Mouse (Mus musculus): ENCODE measurements at regions not wholly inside any gene's neighbourhood (a gene's known extent, or its start where the extent isn't known, plus 50 kb on each side); places are given as distances from the start of the nearest gene placed in this dataset.

GRCm38 (mm10) chr10:19150766-19151165, 135.3 kb upstream of the Tnfaip3 start:
- Histone ChIP-seq H3K27me3 (ENCODE audit: control insufficient read depth, insufficient read depth, insufficient read length) (no peaks in the 10 kb centered on the region), H3ac (ENCODE audit: control insufficient read depth, insufficient read length) (no peak overlapping the region)
- TF ChIP-seq E2F4 (IDR thresholded peaks at IDR 0.05; ENCODE audit: insufficient read depth), result no peak
- TF ChIP-seq TCF3 (IDR thresholded peaks at IDR 0.05; ENCODE audit: insufficient read length, low read depth), result no peak

GRCm38 (mm10) chr10:19150005-19150404, 134.5 kb upstream of the Tnfaip3 start:
- H3ac ChIP-seq (ENCODE audit: control insufficient read depth, insufficient read length), result no peak overlapping the region
- H3K79me2 ChIP-seq (ENCODE audit: control insufficient read depth, insufficient read depth), result no peaks in the 10 kb centered on the region
- H3K27me3 ChIP-seq (ENCODE audit: control insufficient read depth, insufficient read depth, insufficient read length), result no peaks in the 10 kb centered on the region
- no peaks in the 10 kb centered on the region for H3K36me3 ChIP-seq (ENCODE audit: control insufficient read depth, insufficient read depth)
- no peak for TF ChIP-seq REST (IDR thresholded peaks at IDR 0.05; ENCODE audit: insufficient read depth, insufficient read length)
- TF ChIP-seq USF1 (IDR thresholded peaks at IDR 0.05; ENCODE audit: low read depth), result no peak
- no peak for TF ChIP-seq E2F4 (IDR thresholded peaks at IDR 0.05; ENCODE audit: insufficient read depth)
- TF ChIP-seq TCF12 (IDR thresholded peaks at IDR 0.05; ENCODE audit: insufficient read depth, poor library complexity, severe bottlenecking), result no peak
- peak; percentile 47; the same call in 1 of the 2 replicates for TF ChIP-seq CEBPB (IDR thresholded peaks at IDR 0.05; ENCODE audit: insufficient read depth, poor library complexity, severe bottlenecking)
- H3K4me2 ChIP-seq (ENCODE audit: low read depth), result peak overlapping the region; percentile 40
- no peak overlapping the region for H3K4me3 ChIP-seq

More at GRCm38 (mm10) chr10:19150766-19151165, 135.3 kb upstream of the Tnfaip3 start:
- Histone ChIP-seq H3K79me2 (ENCODE audit: control insufficient read depth, insufficient read depth) (no peaks in the 10 kb centered on the region), H3K4me3 (no peak overlapping the region), H3K4me2 (ENCODE audit: low read depth) (peak overlapping the region; percentile 40), H3K36me3 (ENCODE audit: control insufficient read depth, insufficient read depth) (no peaks in the 10 kb centered on the region)

GRCm38 (mm10) chr10:19149196-19149869, 133.9 kb upstream of the Tnfaip3 start:
- no peak overlapping the region for H3K4me3 ChIP-seq

GRCm38 (mm10) chr10:19141481-19141880, 126.0 kb upstream of the Tnfaip3 start:
- H3K27me3 ChIP-seq (ENCODE audit: control insufficient read depth, insufficient read depth, insufficient read length), result no peaks in the 10 kb centered on the region
- no peaks in the 10 kb centered on the region for H3K79me2 ChIP-seq (ENCODE audit: control insufficient read depth, insufficient read depth)
- no peak overlapping the region for H3ac ChIP-seq (ENCODE audit: control insufficient read depth, insufficient read length)
- H3K36me3 ChIP-seq (ENCODE audit: control insufficient read depth, insufficient read depth), result no peaks in the 10 kb centered on the region
- H3K4me2 ChIP-seq (ENCODE audit: low read depth), result no peak overlapping the region
- no peak overlapping the region for H3K4me3 ChIP-seq
- no peak for TF ChIP-seq TCF3 (IDR thresholded peaks at IDR 0.05; ENCODE audit: insufficient read length, low read depth)
- no peak for TF ChIP-seq MYOD1 (IDR thresholded peaks at IDR 0.05; ENCODE audit: control insufficient read depth in 1 of 3, insufficient read length in 2 of 3, low read depth in 2 of 3)
- no peak for TF ChIP-seq TCF12 (IDR thresholded peaks at IDR 0.05; ENCODE audit: insufficient read depth, poor library complexity, severe bottlenecking)
- no peak for TF ChIP-seq POLR2AphosphoS2 (IDR thresholded peaks at IDR 0.05; ENCODE audit: insufficient read length, low read depth)
- no peak for TF ChIP-seq MYOG (IDR thresholded peaks at IDR 0.05; ENCODE audit: control insufficient read depth in 1 of 3, insufficient read depth in 1 of 3, insufficient read length in 2 of 3, low read depth in 2 of 3)
- no peak for TF ChIP-seq POLR2A (IDR thresholded peaks at IDR 0.05; ENCODE audit: insufficient read length, low read depth)
- TF ChIP-seq USF1 (IDR thresholded peaks at IDR 0.05; ENCODE audit: low read depth), result no peak
- TF ChIP-seq MAX (IDR thresholded peaks at IDR 0.05; ENCODE audit: low read depth), result no peak
- no peak for TF ChIP-seq SRF (IDR thresholded peaks at IDR 0.05; ENCODE audit: control insufficient read depth, insufficient read length, low read depth)
- no peak for TF ChIP-seq REST (IDR thresholded peaks at IDR 0.05; ENCODE audit: insufficient read depth, insufficient read length)
- no peak for TF ChIP-seq E2F4 (IDR thresholded peaks at IDR 0.05; ENCODE audit: insufficient read depth)
- no peak for TF ChIP-seq CEBPB (IDR thresholded peaks at IDR 0.05; ENCODE audit: insufficient read depth, poor library complexity, severe bottlenecking)

More at GRCm38 (mm10) chr10:19149196-19149869, 133.9 kb upstream of the Tnfaip3 start:
- Histone ChIP-seq H3K79me2 (ENCODE audit: control insufficient read depth, insufficient read depth) (no peaks in the 10 kb centered on the region), H3K27me3 (ENCODE audit: control insufficient read depth, insufficient read depth, insufficient read length) (no peaks in the 10 kb centered on the region), H3K36me3 (ENCODE audit: control insufficient read depth, insufficient read depth) (no peaks in the 10 kb centered on the region), H3ac (ENCODE audit: control insufficient read depth, insufficient read length) (no peak overlapping the region), H3K4me2 (ENCODE audit: low read depth) (peak overlapping the region; percentile 54)
- TF ChIP-seq USF1 (IDR thresholded peaks at IDR 0.05; ENCODE audit: low read depth) (no peak), MYOG (IDR thresholded peaks at IDR 0.05; ENCODE audit: control insufficient read depth in 1 of 3, insufficient read depth in 1 of 3, insufficient read length in 2 of 3, low read depth in 2 of 3) (peak in 2 of 3 experiments; percentile 35 to 63), MYOD1 (IDR thresholded peaks at IDR 0.05; ENCODE audit: control insufficient read depth in 1 of 3, insufficient read length in 2 of 3, low read depth in 2 of 3) (peak in 2 of 3 experiments; percentile 73 to 88), TCF3 (IDR thresholded peaks at IDR 0.05; ENCODE audit: insufficient read length, low read depth) (peak; percentile 7)

GRCm38 (mm10) chr10:19140628-19141027, 125.2 kb upstream of the Tnfaip3 start:
- Histone ChIP-seq H3K36me3 (ENCODE audit: control insufficient read depth, insufficient read depth) (no peaks in the 10 kb centered on the region), H3K27me3 (ENCODE audit: control insufficient read depth, insufficient read depth, insufficient read length) (no peaks in the 10 kb centered on the region)
- TF ChIP-seq E2F4 (IDR thresholded peaks at IDR 0.05; ENCODE audit: insufficient read depth) (no peak), USF1 (IDR thresholded peaks at IDR 0.05; ENCODE audit: low read depth) (no peak), MAX (IDR thresholded peaks at IDR 0.05; ENCODE audit: low read depth) (no peak), POLR2AphosphoS2 (IDR thresholded peaks at IDR 0.05; ENCODE audit: insufficient read length, low read depth) (no peak), MYOD1 (IDR thresholded peaks at IDR 0.05; ENCODE audit: control insufficient read depth in 1 of 3, insufficient read length in 2 of 3, low read depth in 2 of 3) (no peak), MYOG (IDR thresholded peaks at IDR 0.05; ENCODE audit: control insufficient read depth in 1 of 3, insufficient read depth in 1 of 3, insufficient read length in 2 of 3, low read depth in 2 of 3) (no peak), REST (IDR thresholded peaks at IDR 0.05; ENCODE audit: insufficient read depth, insufficient read length) (no peak), POLR2A (IDR thresholded peaks at IDR 0.05; ENCODE audit: insufficient read length, low read depth) (no peak), TCF12 (IDR thresholded peaks at IDR 0.05; ENCODE audit: insufficient read depth, poor library complexity, severe bottlenecking) (no peak), CEBPB (IDR thresholded peaks at IDR 0.05; ENCODE audit: insufficient read depth, poor library complexity, severe bottlenecking) (no peak), TCF3 (IDR thresholded peaks at IDR 0.05; ENCODE audit: insufficient read length, low read depth) (no peak), SRF (IDR thresholded peaks at IDR 0.05; ENCODE audit: control insufficient read depth, insufficient read length, low read depth) (no peak)

More at GRCm38 (mm10) chr10:19140628-19141027, 125.2 kb upstream of the Tnfaip3 start:
- no peak overlapping the region for H3ac ChIP-seq (ENCODE audit: control insufficient read depth, insufficient read length)
- H3K4me3 ChIP-seq, result no peak overlapping the region
- peak overlapping the region; percentile 54 for H3K4me2 ChIP-seq (ENCODE audit: low read depth)
- no peaks in the 10 kb centered on the region for H3K79me2 ChIP-seq (ENCODE audit: control insufficient read depth, insufficient read depth)
